Mouse (Mus musculus) MEL (cell line): Measurements from ENCODE around the gene Wdr78.

Experiments used
- CTCF ChIP-seq, 3 experiments: IDR thresholded peaks in 2 of 3; conservative IDR thresholded peaks in 1 of 3; 2 replicates each; pipeline ENCODE4 v1.5.1; 2011 to 2012; ENCODE audit warnings: low read length in 3 of 3, low read depth in 2 of 3, mild to moderate bottlenecking in 2 of 3, improper control_type of control experiment in 1 of 3, inconsistent platforms in 1 of 3, mixed read lengths in 1 of 3, moderate library complexity in 1 of 3; ENCODE audit not compliant: control insufficient read depth in 1 of 3, insufficient read depth in 1 of 3, poor library complexity in 1 of 3, severe bottlenecking in 1 of 3
- E2F4 ChIP-seq: IDR thresholded peaks from 2 replicates; pipeline ENCODE4 v1.6.1; 2011; ENCODE audit warnings: low read depth, low read length, improper control_type of control experiment, borderline replicate concordance
- MYC ChIP-seq: IDR thresholded peaks from 2 replicates; pipeline ENCODE4 v1.6.1; 2011; ENCODE audit warnings: low read depth, mild to moderate bottlenecking, low read length, improper control_type of control experiment, moderate library complexity
- POLR2A ChIP-seq, 2 experiments: IDR thresholded peaks; 2 replicates each; pipeline ENCODE4 v1.6.1; 2011 to 2012; ENCODE audit warnings: low read length in 2 of 2, mild to moderate bottlenecking in 2 of 2, control low read depth in 1 of 2, improper control_type of control experiment in 1 of 2, low read depth in 1 of 2, moderate library complexity in 1 of 2; ENCODE audit not compliant: control insufficient read depth in 1 of 2, insufficient read depth in 1 of 2, poor library complexity in 1 of 2
- POLR2AphosphoS2 ChIP-seq: IDR thresholded peaks from 2 replicates; pipeline ENCODE4 v1.6.1; 2011; ENCODE audit warnings: low read length, improper control_type of control experiment
- TBP ChIP-seq: IDR thresholded peaks from 2 replicates; pipeline ENCODE4 v1.8.0; 2011; ENCODE audit warnings: low read depth, low read length, improper control_type of control experiment
- TCF12 ChIP-seq: IDR thresholded peaks from 2 replicates; pipeline ENCODE4 v1.6.1; 2014; ENCODE audit warnings: low read depth, mild to moderate bottlenecking, inconsistent platforms, low read length, improper control_type of control experiment, moderate library complexity
- ZC3H11A ChIP-seq: IDR thresholded peaks from 2 replicates; pipeline ENCODE4 v1.6.1; 2012; ENCODE audit warnings: low read depth, mild to moderate bottlenecking, inconsistent platforms, low read length, improper control_type of control experiment
- ZMIZ1 ChIP-seq: IDR thresholded peaks from 2 replicates; pipeline ENCODE4 v1.6.1; 2012; ENCODE audit warnings: low read depth, mild to moderate bottlenecking, inconsistent platforms, low read length, improper control_type of control experiment, moderate library complexity

GRCm38 (mm10) chr4:102991685-102992084 lies 122.7 kb downstream of the Wdr78 start:
- TF ChIP-seq CTCF (IDR thresholded peaks at IDR 0.05 in 2 of 3, conservative IDR thresholded peaks at IDR 0.05 in 1 of 3; ENCODE audit: control insufficient read depth in 1 of 3, insufficient read depth in 1 of 3, low read depth in 2 of 3, low read length in 3 of 3, poor library complexity in 1 of 3, severe bottlenecking in 1 of 3) (no peak), POLR2A (IDR thresholded peaks at IDR 0.05; ENCODE audit: control insufficient read depth in 1 of 2, insufficient read depth in 1 of 2, low read depth in 1 of 2, low read length in 2 of 2, poor library complexity in 1 of 2) (no peak), TCF12 (no peak), ZC3H11A (no peak), POLR2AphosphoS2 (no peak), TBP (no peak), ZMIZ1 (no peak), E2F4 (no peak), MYC (no peak)
